Mouse (Mus musculus) megakaryocyte, embryonic 14.5 days (primary cell): ENCODE measurements around the gene Phb.

ENCODE experiments used
- FLI1 ChIP-seq: IDR thresholded peaks from 2 replicates; pipeline ENCODE4 v1.6.1; 2012; ENCODE audit warnings: low read length, inconsistent platforms, mixed read lengths
- GATA1 ChIP-seq: IDR thresholded peaks from 3 replicates; pipeline ENCODE4 v1.6.1; 2012; ENCODE audit warnings: mixed read lengths, low read length, inconsistent platforms, borderline replicate concordance

DNA sequence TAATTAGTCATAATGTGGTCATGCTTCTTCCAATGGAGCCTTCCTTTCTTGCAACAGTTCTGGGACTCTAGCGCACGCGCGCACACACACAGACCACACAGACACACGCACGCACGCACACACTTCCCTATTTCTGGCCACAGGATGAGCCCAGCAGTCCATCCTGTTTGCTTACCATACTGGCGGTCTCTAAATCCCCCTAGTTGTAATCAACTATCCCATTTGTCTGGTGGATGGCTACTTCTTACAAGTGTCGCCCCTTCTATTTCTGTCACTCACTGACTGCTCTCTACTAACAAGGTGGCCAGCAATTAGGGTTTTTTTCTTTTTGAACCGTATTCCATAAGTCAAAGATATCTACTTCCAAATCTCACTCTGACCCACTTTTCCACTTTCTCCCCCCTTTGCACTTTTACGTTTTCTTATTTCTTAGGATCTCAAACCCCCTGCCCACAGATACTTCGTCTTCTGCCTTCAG, 45.4 kb downstream of the Phb start:
- TF ChIP-seq GATA1 (no peak), FLI1 (no peak)
